Mouse (Mus musculus) mouse trophoblast stem cell (cell line): ENCODE results near the gene Tsc22d4.
"Not testable (repeated sequence)": the region's sequence is repeated elsewhere in the genome, so short reads cannot be mapped to it uniquely, and the experiment has no call there.

ENCODE experiments used
- in situ Hi-C, 2 experiments: fragments of 300-500 bp; cut with MseI, MboI; formaldehyde crosslinking; loops; 2 replicates in 1 of 2; 3 replicates in 1 of 2; pipeline ENCODE4 v1.15.1; 2025

The Tsc22d4 gene

DNA sequence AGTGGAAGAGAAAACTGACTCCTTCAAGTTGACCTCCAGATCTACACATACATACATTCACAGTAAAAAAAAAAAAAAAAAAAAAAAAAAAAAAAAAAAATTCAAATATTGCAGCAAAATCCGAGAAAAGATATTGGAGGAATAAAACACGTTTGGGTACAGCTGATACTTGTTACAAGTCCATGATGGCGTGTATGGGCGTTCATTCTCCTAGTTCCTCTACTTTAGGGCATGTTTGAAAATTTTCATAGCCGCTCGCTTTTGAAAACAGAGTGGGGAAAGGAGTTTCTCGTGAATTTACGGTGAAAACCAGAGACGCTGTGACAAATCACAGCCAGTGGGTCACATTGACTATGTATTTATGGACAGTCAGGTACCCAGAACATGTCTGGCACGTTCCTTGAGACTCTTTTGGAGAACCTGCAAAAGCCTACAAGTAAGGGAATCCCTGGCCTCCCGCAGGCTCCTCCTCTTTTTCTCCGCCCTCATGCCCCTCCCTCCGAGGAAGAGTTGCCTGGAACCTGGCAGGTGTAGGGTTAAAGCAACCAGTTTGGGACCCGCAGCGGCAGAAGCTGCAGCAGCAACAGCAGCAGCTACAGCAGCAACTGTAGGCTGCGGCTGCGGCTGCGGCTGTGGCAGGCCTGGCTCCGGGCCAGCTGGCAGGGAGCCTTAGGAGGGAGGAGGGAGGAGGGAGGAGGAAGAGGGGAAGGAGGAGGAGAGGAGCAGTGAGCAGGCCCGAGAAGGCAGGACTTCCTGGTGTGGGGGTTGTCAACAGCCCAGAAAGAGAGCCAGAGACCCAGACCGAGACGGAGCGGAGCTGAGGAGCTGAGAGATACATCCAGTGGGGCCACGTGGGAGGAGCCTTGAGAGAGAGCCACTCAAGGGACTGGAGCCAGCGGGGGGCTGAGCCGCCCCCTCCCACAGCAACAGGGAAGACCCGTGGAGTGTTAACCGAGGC is at the start of gene Tsc22d4:
TSS of gene Tsc22d4 (plus strand) at position 517 of the 958 bp plus-strand sequence.
- in situ Hi-C loops = no loop called here

DNA sequence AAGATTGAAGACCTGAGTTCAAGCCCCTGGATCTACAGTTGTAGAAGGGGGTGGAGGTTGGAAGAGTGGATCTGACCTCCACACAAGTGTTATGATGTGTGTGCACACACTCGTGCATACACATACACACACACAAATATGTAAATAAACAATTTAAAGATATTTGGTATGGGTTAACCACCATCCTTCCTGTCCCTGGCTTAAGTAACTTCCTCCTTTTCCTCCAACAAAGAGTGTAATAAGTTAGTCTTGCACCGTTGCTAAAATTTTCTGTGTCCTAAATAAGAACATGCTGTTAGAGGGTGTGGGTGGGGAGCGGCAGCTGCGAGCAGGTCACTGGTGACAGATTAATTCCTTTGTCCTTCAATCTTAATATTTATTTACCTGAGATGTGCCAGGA is 49.6 kb upstream of the Tsc22d4 start:
- in situ Hi-C loops = no loop called here

DNA sequence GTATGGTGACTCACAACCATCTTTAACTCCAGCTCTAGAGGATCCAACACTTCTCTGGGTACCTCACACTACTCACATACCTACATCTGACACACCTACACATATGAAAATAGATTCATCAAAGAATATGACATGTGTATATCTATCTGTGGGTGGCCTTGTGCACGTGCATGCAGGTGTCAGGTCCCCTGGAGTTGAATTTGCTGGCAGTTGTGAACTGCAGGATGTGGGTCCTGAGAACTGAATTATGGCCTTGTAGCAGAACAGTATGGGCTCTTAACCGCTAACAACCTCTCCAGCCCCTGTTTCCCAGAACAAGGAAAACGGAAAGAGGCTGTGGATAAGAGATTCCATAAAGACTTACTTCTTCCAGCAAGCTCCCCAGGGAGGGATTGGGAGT is 46.5 kb upstream of the Tsc22d4 start:
- in situ Hi-C loops = no loop called here

DNA sequence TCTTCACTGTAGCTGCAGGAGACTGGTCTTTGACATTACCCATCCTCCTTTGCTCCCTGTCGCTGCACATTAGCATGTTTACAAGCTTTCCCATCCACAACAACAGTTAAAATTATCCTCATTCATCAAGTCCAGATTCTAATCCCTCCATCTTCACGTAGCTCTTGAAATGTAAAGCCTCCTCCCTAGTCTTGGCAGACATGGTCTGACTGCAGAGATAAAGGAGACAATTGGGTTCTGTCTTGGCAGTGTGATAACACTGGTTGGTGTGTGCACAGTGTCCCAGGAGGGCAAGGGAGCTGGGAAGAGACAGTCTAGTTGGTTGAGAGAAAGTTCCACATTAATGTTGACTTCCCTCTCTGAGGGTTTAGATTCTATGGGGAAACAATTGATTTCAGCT is 45.7 kb upstream of the Tsc22d4 start:
- in situ Hi-C loops = no loop called here

DNA sequence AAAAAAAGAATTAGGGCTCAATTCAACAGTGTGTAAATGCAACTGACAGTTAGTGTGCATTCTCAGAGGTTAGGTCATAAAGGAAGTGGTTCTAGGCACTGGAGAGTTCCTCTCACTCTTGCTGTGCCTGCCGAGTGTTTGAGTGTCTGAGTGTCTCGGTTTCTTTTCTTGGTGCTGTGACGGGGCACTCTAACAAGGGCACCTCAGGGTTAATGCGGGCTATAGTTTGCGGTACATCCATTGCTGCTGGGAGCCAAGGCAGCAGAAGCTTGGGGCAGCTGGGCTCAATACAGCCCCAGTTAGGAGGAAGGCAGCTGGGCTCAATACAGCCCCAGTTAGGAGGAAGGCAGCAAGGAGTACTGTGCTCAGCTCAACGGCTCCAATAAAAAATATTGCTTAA is 40.3 kb upstream of the Tsc22d4 start:
- in situ Hi-C loops = no loop called here

DNA sequence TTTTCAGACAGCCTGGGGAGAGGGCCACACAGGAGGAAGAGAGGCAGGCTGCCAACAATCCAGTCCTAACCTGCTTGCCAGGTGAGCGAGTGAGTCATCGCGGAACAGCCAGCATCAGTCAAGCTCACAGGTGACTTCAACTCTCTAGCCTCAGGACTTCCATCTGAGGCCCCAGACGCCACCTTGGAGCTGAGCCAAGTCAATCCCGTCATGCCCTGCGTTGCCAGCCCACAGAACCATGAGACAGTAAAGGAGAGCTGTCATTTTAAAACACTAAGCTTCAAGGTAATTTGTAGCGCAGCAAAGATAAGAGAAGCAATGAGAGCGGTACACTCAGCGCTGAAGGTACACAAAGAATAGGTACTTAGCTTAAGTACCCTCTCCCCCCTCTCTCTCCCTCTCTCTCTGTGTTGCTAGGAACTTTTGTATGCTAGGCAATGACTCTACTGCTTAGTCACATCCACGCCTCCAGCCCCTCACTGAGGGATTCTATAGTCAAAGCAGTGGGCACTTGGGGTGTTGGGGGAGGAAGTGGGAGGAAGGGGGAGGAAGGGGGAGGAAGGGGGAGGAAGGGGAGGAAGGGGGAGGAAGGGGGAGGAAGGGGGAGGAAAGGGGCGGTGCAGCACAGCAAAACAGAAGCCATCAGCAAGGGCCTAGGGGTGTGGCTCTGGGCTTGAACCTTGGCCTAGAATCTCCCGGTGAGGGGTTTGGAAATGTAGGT is 38.5 kb upstream of the Tsc22d4 start:
- in situ Hi-C loops = no loop called here

DNA sequence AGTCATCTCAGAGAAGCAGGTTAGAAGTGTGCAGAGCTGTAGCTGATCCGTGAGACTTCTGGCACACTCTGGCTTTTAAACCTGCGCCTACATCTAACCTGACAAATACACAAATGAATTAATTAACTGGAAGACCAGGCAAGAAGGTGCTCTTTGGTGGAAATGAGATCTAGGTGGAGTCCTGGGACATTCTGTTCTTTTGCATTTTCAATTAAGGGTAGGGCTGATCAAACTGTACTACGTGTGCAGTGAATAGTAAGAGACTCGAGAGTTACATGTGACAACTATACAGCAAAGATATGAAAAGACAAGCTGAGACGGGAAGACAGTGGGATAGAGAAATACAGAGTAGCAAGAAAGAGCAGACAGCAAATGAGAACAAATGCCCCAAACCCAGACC is 32.1 kb upstream of the Tsc22d4 start:
- in situ Hi-C loops = no loop called here

DNA sequence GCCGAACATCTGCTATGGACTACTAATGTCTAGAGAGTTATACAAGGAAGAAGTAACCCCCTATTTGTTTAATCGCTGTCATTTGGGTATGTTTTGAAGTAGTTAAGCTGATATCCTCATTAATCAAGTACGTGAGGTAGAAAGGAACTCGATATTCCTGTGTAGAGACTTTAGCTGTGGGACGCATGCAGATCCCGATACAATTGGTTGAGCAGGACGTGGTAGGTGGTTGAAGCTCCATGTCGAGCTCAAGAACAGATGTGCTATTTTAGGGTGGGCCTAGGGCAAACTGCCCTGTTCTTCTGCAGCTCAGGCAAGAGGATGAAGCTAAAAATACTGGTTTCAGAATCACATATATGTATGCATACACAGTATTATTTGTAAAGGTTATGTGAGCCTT is 29.8 kb upstream of the Tsc22d4 start:
- in situ Hi-C loops = no loop called here

DNA sequence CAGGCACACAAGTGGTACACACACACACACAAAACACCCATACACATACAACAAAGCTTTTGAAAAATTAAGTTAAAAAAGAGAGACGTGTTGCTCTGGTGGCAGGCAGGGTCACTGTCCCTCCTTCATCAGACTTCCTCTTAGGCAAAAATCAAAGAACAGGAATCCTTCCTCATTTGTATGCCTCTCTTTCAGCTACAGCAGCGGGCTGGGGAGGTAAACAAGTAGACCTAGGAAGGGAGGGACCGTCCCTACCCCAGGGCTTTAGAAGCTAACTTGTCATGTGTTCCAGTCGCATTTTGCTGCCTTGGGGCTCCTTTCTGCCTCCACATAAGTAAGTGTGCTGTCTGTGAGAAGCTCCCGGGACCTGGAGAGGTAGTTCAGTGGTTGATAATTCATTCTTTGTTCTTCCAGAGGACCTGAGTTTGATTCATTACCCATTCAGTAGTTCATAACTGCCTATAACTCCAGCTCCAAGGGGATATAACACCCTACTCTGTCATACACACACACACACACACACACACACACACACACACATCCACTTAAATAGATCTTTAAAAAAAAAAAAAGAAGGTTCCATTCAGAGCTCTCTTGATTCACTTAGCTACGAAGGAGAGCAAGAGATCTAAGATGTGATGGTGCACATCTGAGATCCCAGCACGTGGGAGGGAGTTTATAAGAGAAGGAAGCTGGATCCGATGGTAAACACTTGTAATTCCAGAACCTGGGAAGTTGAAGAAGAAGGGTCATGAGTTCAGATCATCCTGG is 27.3 kb upstream of the Tsc22d4 start:
- in situ Hi-C loops = no loop called here

DNA sequence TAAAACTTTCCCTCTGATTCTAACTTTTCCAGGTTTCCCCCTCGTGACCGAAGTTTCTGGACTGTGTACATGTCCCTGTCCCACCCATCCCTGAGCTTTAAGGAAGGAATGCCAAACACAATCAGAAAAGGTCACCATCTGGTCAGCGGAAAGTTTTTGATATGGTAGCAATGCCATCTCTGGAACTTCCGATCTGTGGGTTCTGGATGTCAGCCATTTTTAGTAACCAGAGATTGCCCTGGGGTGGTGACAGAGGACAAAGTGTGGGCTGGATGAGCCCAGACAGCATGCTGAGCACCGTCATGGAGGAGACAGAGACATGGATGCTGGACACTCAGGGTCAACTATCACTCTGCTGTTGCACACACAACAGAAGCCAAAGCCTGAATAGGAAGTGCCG is 26.4 kb upstream of the Tsc22d4 start:
- in situ Hi-C loops = no loop called here

DNA sequence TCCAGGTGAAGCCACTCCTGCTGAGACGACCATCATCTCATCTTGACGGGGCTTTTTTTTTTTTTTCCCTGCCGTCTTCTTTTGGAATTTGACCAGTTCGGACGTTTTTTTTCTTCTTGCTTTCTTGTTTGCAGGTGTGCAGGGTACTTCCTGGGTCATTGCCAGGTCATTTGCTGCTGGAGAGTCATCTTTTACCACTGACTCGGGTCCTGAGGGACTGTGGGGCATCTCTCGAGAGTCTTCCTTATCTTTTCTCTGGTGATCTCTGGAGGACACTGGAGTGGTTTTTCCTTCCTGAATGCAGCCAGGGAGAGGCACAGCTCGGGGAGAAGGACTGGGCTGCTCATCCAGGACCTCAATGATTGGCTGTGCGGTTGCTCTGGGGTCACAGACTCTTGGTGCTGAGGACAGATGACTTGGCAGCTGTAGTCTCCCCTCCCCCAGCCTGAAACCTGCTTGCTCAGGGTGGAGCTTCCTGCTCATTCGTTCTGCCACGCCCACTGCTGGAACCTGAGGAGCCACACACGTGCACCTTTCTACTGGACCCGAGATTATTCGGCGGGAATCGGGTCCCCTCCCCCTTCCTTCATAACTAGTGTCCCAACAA is 24.9 kb upstream of the Tsc22d4 start:
- in situ Hi-C loops = not testable (repeated sequence)

DNA sequence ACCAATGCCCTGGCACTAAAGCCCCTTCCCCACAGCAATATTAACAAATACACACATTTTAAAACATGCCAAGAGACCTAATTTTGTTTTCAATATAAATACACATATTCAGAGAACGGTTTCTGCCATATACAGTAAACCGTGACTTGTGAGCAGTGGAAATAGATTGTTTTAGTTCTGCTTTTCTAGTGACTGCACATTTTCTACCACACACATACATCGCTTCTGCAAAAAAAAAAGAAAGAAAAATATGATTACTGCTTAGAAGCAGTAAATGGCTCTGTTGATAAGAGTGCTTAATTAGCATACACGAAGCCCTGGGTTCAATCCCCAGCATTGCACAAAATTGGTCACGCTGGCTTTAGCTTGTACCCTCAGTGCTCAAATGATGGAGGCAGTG is 21.7 kb upstream of the Tsc22d4 start:
- in situ Hi-C loops = no loop called here

DNA sequence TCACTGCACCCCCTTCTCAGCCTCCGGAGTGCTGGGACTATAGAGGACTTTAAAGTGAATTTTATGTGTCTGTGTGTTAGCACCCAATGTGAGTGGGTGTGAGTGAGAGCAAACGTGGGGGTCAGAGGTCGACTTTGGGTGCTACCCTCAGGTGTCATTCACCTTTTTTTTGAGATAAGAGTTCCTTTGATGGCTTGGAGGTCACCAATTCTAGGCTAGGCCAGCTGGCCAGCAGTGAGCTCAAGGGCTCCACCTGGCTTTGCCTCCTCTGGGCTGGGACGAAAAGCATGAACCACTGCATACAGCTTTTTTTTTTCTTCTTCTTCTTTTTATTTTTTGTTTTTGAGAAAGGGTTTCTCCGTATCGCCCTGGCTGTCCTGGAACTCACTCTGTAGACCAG is 18.8 kb upstream of the Tsc22d4 start:
- in situ Hi-C loops = no loop called here

DNA sequence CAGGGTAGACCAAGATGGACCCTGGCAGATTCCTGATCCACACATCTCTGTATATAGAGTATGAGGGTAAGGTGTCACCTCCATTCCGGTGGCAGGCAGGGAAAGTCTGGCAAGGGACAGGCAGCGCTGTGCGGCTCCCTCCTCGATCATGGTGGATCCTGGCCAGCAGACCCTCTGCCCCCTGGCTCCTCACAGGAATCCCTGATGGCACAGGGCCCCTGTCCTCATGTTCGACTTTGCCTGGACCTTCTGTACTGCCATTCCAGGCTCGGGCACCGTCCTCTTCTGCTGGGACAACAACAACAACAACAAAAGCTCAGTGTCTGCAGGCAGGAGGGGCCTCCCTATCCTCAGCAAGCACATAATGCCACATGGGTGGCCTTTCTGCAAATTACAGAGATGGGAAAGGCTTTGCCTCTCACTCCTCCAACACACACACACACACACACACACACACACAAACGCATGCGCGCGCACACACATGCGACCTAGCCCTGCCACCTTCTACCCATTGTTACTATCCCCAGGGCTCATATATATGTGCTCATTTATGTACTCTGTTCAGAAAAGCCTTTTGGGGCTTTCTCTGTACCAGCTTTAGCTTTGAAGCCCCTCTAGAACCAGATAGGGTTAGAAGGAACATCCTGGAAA is 11.8 kb upstream of the Tsc22d4 start:
- in situ Hi-C loops = no loop called here

DNA sequence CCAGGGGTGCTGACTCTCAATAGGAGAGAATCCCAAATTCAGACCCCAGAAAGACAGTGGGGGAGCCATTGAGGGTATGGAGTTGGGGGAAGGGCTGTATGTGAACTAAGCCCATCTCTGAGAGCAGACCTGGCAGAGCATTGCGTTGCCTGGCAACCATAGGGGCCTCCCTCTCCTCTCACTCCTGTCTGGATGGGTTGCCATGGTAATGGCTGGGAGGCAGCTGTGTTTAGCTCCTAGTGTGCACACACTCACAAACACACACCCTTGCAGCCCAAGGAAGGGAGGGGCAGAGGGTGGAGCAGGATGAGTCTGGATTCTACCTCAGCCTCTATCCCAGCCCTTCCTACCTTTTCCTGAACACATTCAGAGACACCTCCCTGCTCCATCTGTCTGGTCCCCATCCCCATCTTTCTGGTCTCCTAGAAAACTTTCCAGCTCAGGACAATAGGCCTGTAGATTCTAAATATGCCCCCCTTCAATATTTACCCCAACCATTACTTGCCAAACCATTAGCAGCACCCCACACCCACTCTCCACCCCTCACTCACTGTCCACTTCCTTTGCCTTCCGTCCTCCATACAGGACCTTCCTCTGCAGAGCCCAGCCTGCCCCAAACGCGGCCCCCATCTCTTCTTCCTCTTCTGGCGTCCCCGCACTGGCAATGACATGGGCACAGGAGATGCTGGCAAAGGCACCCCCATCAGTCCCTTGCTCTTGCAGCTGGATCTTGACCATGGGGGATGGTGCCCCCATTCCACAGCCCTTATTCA is 11.1 kb upstream of the Tsc22d4 start:
- in situ Hi-C loops = no loop called here

DNA sequence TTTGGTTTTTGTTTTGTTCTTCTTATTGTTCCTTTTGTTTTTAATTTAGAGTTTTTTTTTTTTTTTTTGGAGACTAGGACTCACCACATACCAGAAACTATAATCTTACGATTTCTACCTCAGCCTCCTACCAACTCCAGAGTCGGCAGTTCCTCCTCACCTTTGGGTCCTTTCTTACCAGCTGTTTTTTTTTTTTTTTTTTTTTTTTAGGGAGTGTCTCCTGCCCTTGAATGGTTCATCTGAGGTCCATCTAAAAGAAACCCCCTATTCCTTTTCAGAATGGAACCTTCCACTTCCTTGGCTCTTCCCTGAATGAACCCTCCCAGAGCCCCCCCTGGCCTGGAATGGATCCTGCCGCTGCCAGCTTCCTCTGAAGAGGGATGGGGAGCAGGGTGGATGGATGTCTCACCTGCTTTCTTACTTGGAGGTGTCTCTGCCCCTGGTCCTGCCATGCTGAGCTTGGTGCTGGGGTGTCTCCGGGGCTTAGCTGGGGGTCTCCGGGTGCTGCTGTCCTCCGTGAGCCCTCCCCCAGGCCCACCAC is 8.1 kb upstream of the Tsc22d4 start:
- in situ Hi-C loops = no loop called here

DNA sequence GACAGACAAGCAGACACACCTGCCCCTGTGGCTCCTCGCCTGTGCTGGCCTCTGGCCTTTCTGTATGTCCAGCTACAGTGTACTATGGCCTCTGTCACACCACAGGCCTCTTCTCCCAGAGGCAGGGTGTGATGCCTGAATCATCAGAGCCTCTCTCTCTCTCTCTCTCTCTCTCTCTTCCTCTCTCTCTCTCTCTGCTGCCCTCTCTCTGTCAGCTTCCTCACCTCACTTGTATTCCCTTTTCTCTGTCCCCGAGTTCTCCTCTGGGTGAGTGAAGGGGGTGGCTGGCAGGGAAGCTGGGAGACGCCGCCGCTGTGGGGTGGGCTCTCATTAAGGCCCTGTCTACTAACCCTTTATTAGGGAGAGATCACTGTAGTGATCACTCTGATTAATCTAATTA is 7.0 kb upstream of the Tsc22d4 start:
- in situ Hi-C loops = no loop called here

DNA sequence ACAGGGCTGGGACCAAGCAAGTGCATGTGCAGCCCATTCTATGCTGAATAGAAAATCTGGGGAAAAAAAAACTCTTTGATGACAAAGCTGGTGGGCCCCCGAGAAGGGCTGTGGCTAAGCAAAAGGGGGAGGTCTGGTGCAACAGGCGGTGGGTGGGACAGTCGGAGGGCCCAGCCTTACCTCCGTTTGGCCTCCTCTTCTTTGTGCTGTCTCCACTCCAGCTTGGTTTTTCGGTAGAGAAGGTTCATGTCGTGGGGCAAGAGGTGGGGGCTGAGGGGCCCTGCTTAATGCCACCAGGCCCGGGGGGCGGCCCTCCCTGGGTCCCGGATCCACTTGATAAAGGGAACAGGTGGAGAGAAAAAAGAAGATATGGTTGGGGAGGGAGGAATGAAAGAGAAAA is 6.1 kb upstream of the Tsc22d4 start:
- in situ Hi-C loops = no loop called here

DNA sequence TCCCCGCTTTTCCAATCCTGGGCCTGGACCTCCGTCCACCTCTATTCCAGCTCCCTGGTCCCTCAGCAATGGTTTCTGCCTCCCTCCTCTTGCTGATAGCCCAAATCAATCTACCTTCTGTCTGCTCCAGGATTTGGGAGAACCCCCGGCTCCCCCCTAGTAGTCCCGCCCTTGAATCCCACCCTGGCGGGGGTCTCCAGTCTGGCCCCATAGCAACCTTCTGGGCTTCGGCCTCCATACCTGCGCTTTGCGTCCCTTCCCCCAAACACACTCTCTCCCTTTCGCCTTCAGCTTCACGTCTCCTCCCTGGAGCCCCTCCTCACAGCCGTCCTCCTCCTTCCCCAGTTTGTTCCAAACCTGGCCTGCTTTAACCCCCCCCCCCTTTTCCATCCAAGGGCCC is 5.0 kb upstream of the Tsc22d4 start:
- in situ Hi-C loops = no loop called here
